8 mouse cellular contexts compared by ENCODE assay signal in the genomic region with DNA sequence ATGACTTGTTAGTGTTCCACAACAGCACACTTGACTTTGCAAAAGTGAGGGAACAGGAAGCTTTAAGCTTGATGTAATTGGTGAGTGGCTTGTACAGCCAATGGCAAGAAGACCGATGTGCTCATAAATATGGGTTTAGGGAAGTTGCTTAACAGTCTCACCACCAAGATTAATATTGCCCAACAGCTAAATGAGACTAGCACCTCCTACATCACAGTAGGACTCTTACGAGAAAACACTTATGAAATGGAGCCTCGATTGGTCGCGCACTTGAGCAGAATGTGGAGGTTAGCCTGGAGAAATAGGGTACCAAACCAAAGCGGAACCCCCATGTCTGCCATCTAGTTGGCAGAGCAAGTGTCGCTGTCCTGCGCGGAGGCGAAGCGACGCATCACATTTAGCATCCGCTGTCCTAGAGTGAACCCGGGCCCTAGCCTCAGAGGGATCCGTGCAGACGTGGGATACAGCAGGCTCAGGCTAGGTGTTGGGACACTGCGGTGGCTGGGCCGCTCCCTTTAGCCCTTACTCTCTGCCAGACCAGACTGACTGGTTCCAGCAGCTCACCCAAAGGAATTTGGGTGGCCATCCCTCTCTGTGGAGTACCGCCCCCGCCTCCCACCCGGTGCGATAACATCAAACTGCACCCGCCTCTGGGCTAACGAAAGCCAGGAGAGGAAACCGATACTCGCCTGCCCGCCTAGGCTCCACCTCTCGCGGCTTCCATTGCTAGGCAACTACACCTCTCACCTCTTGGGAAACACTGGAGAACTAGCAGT. TPM values are rescaled to one million over a fixed set of nuclear protein-coding genes. Genes with fewer than 3 reads are reported as not detected.
DNase-seq lines count a peak whose midpoint lies in the region; ATAC-seq and TF ChIP-seq lines count a peak whose summit lies in the region.

No protein-coding gene starts in this region.

- no peaks in the 10 kb centered on the region for H3K9me3 ChIP-seq in forebrain, embryonic 13.5 days (replicated peaks)
- H3K9me3 ChIP-seq in kidney, embryonic 16.5 days (ENCODE audit: low read length), result no peaks in the 10 kb centered on the region

- peaks cover 61% of the 10 kb centered on the region for H3K27me3 ChIP-seq in forebrain, embryonic 13.5 days
- peaks cover 39% of the 10 kb centered on the region for H3K27me3 ChIP-seq in kidney, embryonic 16.5 days (ENCODE audit: insufficient read depth, low read length)

- H3K4me1 ChIP-seq in forebrain, embryonic 13.5 days, result peaks cover 17% of the 10 kb centered on the region
- H3K4me1 ChIP-seq in kidney, embryonic 16.5 days (ENCODE audit: insufficient read depth, low read length), result 0 out of 2 replicates have a peak, but pooled peaks cover 6% of the 10 kb centered on the region

- peak overlapping the region; percentile 39 for H3K4me3 ChIP-seq in layer of hippocampus, adult 2 months
- H3K4me3 ChIP-seq in forebrain, embryonic 13.5 days, result peak overlapping the region; percentile 20
- peak overlapping the region; percentile 26 for H3K4me3 ChIP-seq in kidney, embryonic 16.5 days (ENCODE audit: low read length)
- no peak overlapping the region for H3K4me3 ChIP-seq in gastrocnemius, adult 2 months

- H3K4me2 ChIP-seq in forebrain, embryonic 13.5 days, result peak overlapping the region; percentile 49
- H3K4me2 ChIP-seq in kidney, embryonic 16.5 days (replicated peaks; ENCODE audit: low read depth, low read length), result peak overlapping the region; percentile 63

- no peak overlapping the region for H3K9ac ChIP-seq in forebrain, embryonic 13.5 days
- H3K9ac ChIP-seq in kidney, embryonic 16.5 days (replicated peaks; ENCODE audit: low read length), result no peak overlapping the region

- no peak overlapping the region for H3K27ac ChIP-seq in layer of hippocampus, adult 2 months
- H3K27ac ChIP-seq in forebrain, embryonic 13.5 days, result no peak overlapping the region
- H3K27ac ChIP-seq in kidney, embryonic 16.5 days (ENCODE audit: low read length), result peak overlapping the region; percentile 66
- H3K27ac ChIP-seq in gastrocnemius, adult 2 months, result no peak overlapping the region

- no peak for DNase-seq in layer of hippocampus, adult 2 months (ENCODE audit: low spot score in 2 of 2)
- DNase-seq in layer of hippocampus, adult 11-12 months (ENCODE audit: low spot score), result no peak
- DNase-seq in lung, postnatal 36 days, result peak; percentile 80
- DNase-seq in skeletal muscle tissue, adult 2 months (ENCODE audit: low read depth, low spot score), result peak; percentile 9
- DNase-seq in gastrocnemius, adult 2 months, result no peak
- DNase-seq in layer of hippocampus, postnatal 10 days (ENCODE audit: low spot score in 2 of 2), result no peak

- no peak for TF ChIP-seq CTCF in layer of hippocampus, adult 2 months (conservative IDR thresholded peaks at IDR 0.05)
- no peak for TF ChIP-seq CTCF in gastrocnemius, adult 2 months (IDR thresholded peaks at IDR 0.05)

- 13% methylated on average over 29 of the region's 29 CpGs for WGBS in forebrain, embryonic 13.5 days
- 7% methylated on average over 29 of the region's 29 CpGs for WGBS in kidney, embryonic 16.5 days

- H3K36me3 ChIP-seq in forebrain, embryonic 13.5 days (ENCODE audit: poor library complexity, severe bottlenecking), result no peaks in the 10 kb centered on the region
- H3K36me3 ChIP-seq in kidney, embryonic 16.5 days (ENCODE audit: insufficient read depth, low read length), result no peaks in the 10 kb centered on the region

- intact Hi-C loops in gastrocnemius, adult 2 months (cut with DNase I), result no loop called here

- ATAC-seq in forebrain, embryonic 13.5 days, result peak; percentile 40
- ATAC-seq in kidney, embryonic 16.5 days (ENCODE audit: low FRiP score, low TSS enrichment), result peak; percentile 82

RNA-seq across cellular contexts. Expression of a gene that starts 2.7 kb away (rescaled TPM):
- 1 to 10 TPM; 1.5 to 1.6 TPM for total RNA-seq in layer of hippocampus, adult 2 months (2021)
- 0.13 and 0.23 TPM in 2 replicates for polyA plus RNA-seq in forebrain, embryonic 13.5 days (2015; fragmentation: Nextera tagmentation; extraction: Ambion mirVana)
- 73.5 and 75.3 TPM in 2 replicates for polyA plus RNA-seq in kidney, embryonic 16.5 days (2015; fragmentation: Nextera tagmentation; extraction: Ambion mirVana)
- not detected for total RNA-seq in gastrocnemius, adult 2 months (2021)
- total RNA-seq in layer of hippocampus, postnatal 10 days (2021), result 1 to 10 TPM; 2.0 to 2.7 TPM

RNA-seq across cellular contexts. Expression of a gene that starts 41.2 kb away (rescaled TPM):
- total RNA-seq in layer of hippocampus, adult 2 months (2021), result not detected
- polyA plus RNA-seq in forebrain, embryonic 13.5 days (2015; fragmentation: Nextera tagmentation; extraction: Ambion mirVana), result not detected in 2 replicates
- polyA plus RNA-seq in kidney, embryonic 16.5 days (2015; fragmentation: Nextera tagmentation; extraction: Ambion mirVana), result not detected in 2 replicates
- total RNA-seq in gastrocnemius, adult 2 months (2021), result not detected
- total RNA-seq in layer of hippocampus, postnatal 10 days (2021), result under 1 TPM in 1 of 2 experiments, not detected in 1; 0.14 TPM

Comparison
In these comparisons a context has a peak if more than half of its experiments do, and no peak if none do; other contexts are left out.
1. DNase-seq: peak in lung, postnatal 36 days (single experiment) and skeletal muscle tissue, adult 2 months (single experiment); none in layer of hippocampus, adult 2 months (0 of 2), layer of hippocampus, adult 11-12 months (single experiment), gastrocnemius, adult 2 months (single experiment) and layer of hippocampus, postnatal 10 days (0 of 2).